Mouse (Mus musculus) Patski (cell line): ENCODE results near the gene Tap2. TPM values are rescaled to one million over a fixed set of nuclear protein-coding genes. Genes with fewer than 3 reads are reported as not detected.
A peak's percentile ranks its signal among the peaks of the same experiment; 100 is the strongest.

Experiments used
- ATAC-seq: fragments of 100-300 bp; one replicate; pipeline ENCODE4 v1.8.0; 2021
- CTCF ChIA-PET: fragments of 350-600 bp; sonication (Branson Sonifier 250); formaldehyde crosslinking; loops from one replicate; lab custom pipeline; 2022; ENCODE audit warnings: inconsistent platforms; lab: Charles Lee
- POLR2A ChIA-PET: fragments of 350-600 bp; sonication (Branson Sonifier 250); formaldehyde crosslinking; loops from one replicate; lab custom pipeline; 2022; ENCODE audit warnings: antibody characterized with exemption, inconsistent platforms; lab: Charles Lee
- DNase-seq: peaks from one replicate; pipeline ENCODE4 v3.0.0-alpha.2; 2011; ENCODE audit warnings: low read depth, low spot score
- H3K27me3 ChIP-seq: fragments of 371-371 bp; one replicate; pipeline ENCODE4 v1.5.1; 2021
- CTCF ChIP-seq: fragments of 100-300 bp; IDR thresholded peaks from one replicate; pipeline ENCODE4 v1.5.1; 2021
- in situ Hi-C: fragments of 300-500 bp; cut with MboI; formaldehyde crosslinking; loops from 3 replicates; pipeline ENCODE4 v1.11.1; 2018; ENCODE audit warnings: low pct_unique_long_range_greater_than_20kb, mixed read lengths
- polyA plus RNA-seq: library from polyadenylated mRNA; unstranded; gene quantifications from one replicate; pipeline ENCODE4 v1.2.3, GENCODE M21; 2021

Tap2 gene
- polyA plus RNA-seq: 38.2 TPM

- ATAC-seq: no peak
- in situ Hi-C loops: no loop called here
- ChIA-PET CTCF (interaction anchor here (1.3 kb wide), 1 partner anchor 33 kb away, joined by 3 read pairs; no protein-coding TSS in a partner anchor), POLR2A (interaction anchor here (0.9 kb wide), 1 partner anchor 33 kb away, joined by 3 read pairs; no protein-coding TSS in a partner anchor)
- H3K27me3 ChIP-seq: no peaks in the 10 kb centered on the region
- no peak for DNase-seq
- TF ChIP-seq CTCF: no peak
These were observed at the start of gene Tap2 for GRCm38 (mm10) chr17:34203444-34203843. TSS of gene Tap2 (plus strand) at chr17:34203527.

DNA sequence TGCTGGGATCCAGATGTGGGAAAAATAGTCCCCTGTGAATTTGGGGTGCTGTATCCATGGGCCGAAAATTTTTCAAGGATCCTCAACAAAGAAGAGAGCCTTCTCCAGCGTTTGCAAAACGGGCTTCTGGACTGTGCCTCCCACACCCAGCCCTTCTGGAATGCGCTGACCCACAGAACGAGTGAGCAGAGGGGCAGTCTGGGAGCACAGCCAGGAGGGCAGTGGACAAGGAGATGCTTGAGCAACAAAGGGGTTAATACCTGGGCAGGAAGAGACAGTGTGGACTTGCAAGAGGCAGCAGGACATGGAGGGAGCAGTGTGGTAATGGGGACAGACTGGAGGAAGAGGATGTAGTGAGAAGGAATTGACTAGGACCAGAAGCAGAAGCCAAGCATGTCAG, 47.8 kb upstream of the Tap2 start:
- H3K27me3 ChIP-seq: no peaks in the 10 kb centered on the region
- ATAC-seq: no peak
- in situ Hi-C loops: no loop called here
- ChIA-PET CTCF (no interaction called here), POLR2A (no interaction called here)
- TF ChIP-seq CTCF: no peak
- no peak for DNase-seq

GRCm38 (mm10) chr17:34164202-34164895, 39.0 kb upstream of the Tap2 start:
- DNase-seq: no peak

DNA sequence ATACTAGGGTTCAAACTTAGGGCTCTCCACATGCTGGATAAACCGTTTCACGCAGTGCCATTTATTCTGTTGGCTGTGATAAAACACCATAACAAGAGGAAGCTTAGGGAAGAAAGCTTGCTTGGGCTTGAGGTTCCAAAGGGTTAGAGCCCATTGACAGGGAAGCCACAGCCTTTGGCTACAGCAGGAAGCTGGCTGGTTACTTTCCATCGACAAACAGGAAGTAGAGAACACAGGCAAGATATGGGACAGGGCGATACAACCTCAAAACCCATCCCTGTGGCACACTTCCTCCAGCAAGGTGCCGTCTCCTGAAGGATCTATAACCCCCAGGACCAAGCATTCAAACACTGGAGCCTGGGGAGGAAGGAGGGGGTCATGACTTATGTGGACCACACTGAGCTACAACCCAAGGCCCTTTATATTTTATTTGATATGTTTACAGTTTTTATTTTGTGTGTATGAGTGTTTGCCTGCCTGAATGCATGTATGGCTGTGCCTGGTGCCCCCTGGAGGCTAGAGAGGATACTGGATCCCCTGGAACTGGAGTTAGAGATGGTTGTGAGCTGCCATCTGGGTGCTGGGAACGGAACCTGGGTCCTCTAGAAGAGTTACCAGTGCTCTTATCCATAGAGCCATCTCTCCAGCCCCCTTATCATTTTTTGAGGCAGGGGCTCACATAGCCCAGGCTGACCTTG, 38.1 kb upstream of the Tap2 start:
- H3K27me3 ChIP-seq: no peaks in the 10 kb centered on the region
- CTCF ChIA-PET: interaction anchor here (0.6 to 10.4 kb wide), 7 partner anchors 29 to 64 kb away, joined by 3 to 115 read pairs (median 5); no protein-coding TSS in a partner anchor
- POLR2A ChIA-PET: interaction anchor here (0.7 to 1.5 kb wide), 4 partner anchors 30 to 46 kb away, joined by 4 to 5 read pairs (median 5); partner anchors contain the start of gene H2-DMa
- no peak for ATAC-seq
- in situ Hi-C loops: loop anchor here (5.0 kb wide), 2 partner anchors 63 to 88 kb away; no protein-coding TSS in a partner anchor
- DNase-seq: no peak
- TF ChIP-seq CTCF: peak; percentile 62

More at GRCm38 (mm10) chr17:34164202-34164895, 39.0 kb upstream of the Tap2 start:
- ChIA-PET POLR2A (interaction anchor here (0.9 kb wide), 1 partner anchor 45 kb away, joined by 5 read pairs; the partner anchor contains the start of gene H2-DMa), CTCF (interaction anchor here (0.6 to 10.4 kb wide), 7 partner anchors 28 to 63 kb away, joined by 3 to 115 read pairs (median 5); no protein-coding TSS in a partner anchor)
- H3K27me3 ChIP-seq: no peaks in the 10 kb centered on the region
- TF ChIP-seq CTCF: peak; percentile 72
- ATAC-seq: no peak
- in situ Hi-C loops: no loop called here

DNA sequence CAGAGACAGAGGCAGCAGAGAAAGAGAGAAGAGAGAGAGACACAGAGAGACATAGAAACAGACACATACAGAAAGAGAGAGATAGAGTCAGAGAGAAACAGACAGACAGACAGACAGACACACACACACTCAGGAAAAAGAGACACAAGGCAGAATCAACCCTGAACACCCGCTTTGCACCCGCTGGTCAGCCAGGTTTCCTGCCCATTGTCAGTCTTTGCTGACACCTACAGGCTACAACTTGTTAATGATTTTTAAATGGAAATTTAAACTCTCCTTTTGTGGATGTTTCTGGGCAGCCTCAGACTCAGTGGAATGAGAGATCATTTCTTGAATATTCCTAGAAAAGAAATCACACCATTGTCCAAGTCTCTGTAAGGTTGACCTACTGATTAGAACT, 34.0 kb upstream of the Tap2 start:
- POLR2A ChIA-PET: no interaction called here

GRCm38 (mm10) chr17:34170487-34170876, 32.8 kb upstream of the Tap2 start:
- no peak for TF ChIP-seq CTCF
- peaks cover 8% of the 10 kb centered on the region for H3K27me3 ChIP-seq
- in situ Hi-C loops: no loop called here
- DNase-seq (no peak), ATAC-seq (no peak)
- CTCF ChIA-PET: interaction anchor here (0.7 to 10.4 kb wide), 29 partner anchors 9 to 180 kb away, joined by 3 to 115 read pairs (median 4); partner anchors contain the start of genes H2-Ob and Tap2
- POLR2A ChIA-PET: interaction anchor here (0.5 to 1.5 kb wide), 5 partner anchors 33 to 92 kb away, joined by 3 to 4 read pairs (median 3); partner anchors contain the start of gene Tap2

More for the DNA sequence above, 34.0 kb upstream of the Tap2 start:
- H3K27me3 ChIP-seq: peaks cover 5% of the 10 kb centered on the region
- TF ChIP-seq CTCF: peak; percentile 85
- in situ Hi-C loops: loop anchor here (5.0 kb wide), 2 partner anchors 67 to 92 kb away; no protein-coding TSS in a partner anchor
- ATAC-seq (peak; percentile 38), DNase-seq (no peak)
- CTCF ChIA-PET: interaction anchor here (0.7 to 10.4 kb wide), 13 partner anchors 10 to 180 kb away, joined by 3 to 115 read pairs (median 4); partner anchors contain the start of gene H2-Ob

DNA sequence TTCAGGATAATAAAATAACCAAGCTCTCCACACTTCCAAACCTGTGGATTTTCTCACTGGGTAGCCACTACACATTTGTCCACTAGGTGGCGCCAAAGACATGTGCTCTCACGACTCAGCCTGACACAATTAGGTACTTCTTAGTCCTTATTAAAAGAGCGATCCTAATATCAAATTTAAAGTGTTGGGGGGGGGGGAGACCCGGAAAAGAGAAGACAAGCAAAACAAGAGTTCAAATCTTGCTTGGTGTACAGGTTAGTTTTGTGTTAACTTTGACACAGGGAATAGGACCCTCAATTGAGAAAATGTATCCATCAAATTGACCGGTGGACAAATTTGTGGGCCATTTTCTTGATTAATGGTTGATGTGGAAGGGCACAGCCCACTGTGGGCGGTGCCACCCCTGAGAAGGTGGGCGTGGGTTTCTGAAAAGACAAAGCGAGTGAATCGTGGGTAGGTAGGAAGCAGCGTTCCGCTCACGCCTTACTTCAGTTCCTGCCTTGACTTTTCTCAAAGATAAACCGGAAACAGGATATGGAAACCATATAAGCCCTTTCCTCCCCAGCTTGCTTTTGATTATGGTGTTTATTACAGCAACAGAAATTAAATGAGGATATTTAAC, 32.3 kb upstream of the Tap2 start:
- no peak for ATAC-seq
- peaks cover 8% of the 10 kb centered on the region for H3K27me3 ChIP-seq
- in situ Hi-C loops: no loop called here
- ChIA-PET POLR2A (interaction anchor here (0.7 to 1.5 kb wide), 4 partner anchors 33 to 93 kb away, joined by 3 to 4 read pairs (median 3); partner anchors contain the start of gene Tap2), CTCF (interaction anchor here (0.7 to 10.4 kb wide), 24 partner anchors 8 to 179 kb away, joined by 3 to 115 read pairs (median 4); partner anchors contain the start of genes H2-Ob and Tap2)
- TF ChIP-seq CTCF: peak; percentile 91
- no peak for DNase-seq

DNA sequence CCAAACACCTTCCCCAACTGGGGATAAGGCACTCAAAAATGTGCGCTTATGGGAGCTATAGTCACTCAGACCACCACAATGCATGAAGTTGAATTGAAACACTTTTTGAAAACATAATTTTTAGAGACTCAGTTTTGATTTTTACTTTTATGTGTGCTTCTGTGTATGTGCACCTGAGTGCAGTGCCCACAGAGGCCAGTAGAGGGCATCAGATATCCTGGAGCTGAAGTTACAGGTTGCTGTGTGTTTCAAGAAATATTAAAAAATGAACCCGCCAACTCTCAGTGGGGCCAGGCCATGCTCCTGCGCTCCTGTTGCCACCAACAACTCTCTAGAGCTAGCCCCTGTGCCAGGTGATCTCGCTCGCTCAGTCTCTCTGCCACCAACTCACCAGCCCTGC, 30.8 kb upstream of the Tap2 start:
- ChIA-PET POLR2A (no interaction called here), CTCF (interaction anchor here (1.0 to 10.4 kb wide), 5 partner anchors 10 to 177 kb away, joined by 3 to 115 read pairs (median 3); partner anchors contain the start of gene H2-Ob)
- in situ Hi-C loops: no loop called here
- TF ChIP-seq CTCF: peak; percentile 60
- H3K27me3 ChIP-seq: peaks cover 8% of the 10 kb centered on the region
- DNase-seq (no peak), ATAC-seq (no peak)

- no peak for TF ChIP-seq CTCF
- POLR2A ChIA-PET: no interaction called here
- in situ Hi-C loops: no loop called here
- peaks cover 8% of the 10 kb centered on the region for H3K27me3 ChIP-seq
- no peak for DNase-seq
- no peak for ATAC-seq
- CTCF ChIA-PET: interaction anchor here (10.4 kb wide), 1 partner anchor 38 kb away, joined by 115 read pairs; no protein-coding TSS in a partner anchor
These were observed 29.3 kb upstream of the Tap2 start for GRCm38 (mm10) chr17:34174075-34174474.
